Mouse (Mus musculus) kidney, postnatal 36 days (tissue): ENCODE results near the gene Emsy.

Source experiments
- DNase-seq, 2 experiments: peaks; one replicate each; pipeline ENCODE4 v3.0.0; 2021 to 2022; ENCODE audit warnings: mixed read lengths in 2 of 2

The Emsy gene

GRCm38 (mm10) chr7:98575651-98576239 lies 80.8 kb downstream of the Emsy start:
- DNase-seq, result no peak

GRCm38 (mm10) chr7:98574771-98575191 lies 81.8 kb downstream of the Emsy start:
- DNase-seq, result peak; percentile 52 to 57

- no peak for DNase-seq
Observed at GRCm38 (mm10) chr7:98574271-98574670, 82.3 kb downstream of the Emsy start.

GRCm38 (mm10) chr7:98573231-98573781 lies 83.3 kb downstream of the Emsy start:
- peak; percentile 78 to 83 for DNase-seq

GRCm38 (mm10) chr7:98572223-98572868 lies 84.2 kb downstream of the Emsy start:
- peak; percentile 74 to 84 for DNase-seq

- no peak for DNase-seq
Observed at GRCm38 (mm10) chr7:98570824-98571505, 85.6 kb downstream of the Emsy start.

GRCm38 (mm10) chr7:98567056-98567455 lies 89.5 kb downstream of the Emsy start:
- no peak for DNase-seq

- DNase-seq, result peak; percentile 67 to 69
Observed at GRCm38 (mm10) chr7:98564607-98565364, 91.8 kb downstream of the Emsy start.

GRCm38 (mm10) chr7:98563991-98564390 lies 92.6 kb downstream of the Emsy start:
- DNase-seq, result no peak

- no peak for DNase-seq
Observed at GRCm38 (mm10) chr7:98562966-98563365, 93.6 kb downstream of the Emsy start.

- no peak for DNase-seq
Observed at GRCm38 (mm10) chr7:98562186-98562585, 94.4 kb downstream of the Emsy start.

- DNase-seq, result no peak
Observed at GRCm38 (mm10) chr7:98561556-98562164, 94.9 kb downstream of the Emsy start.

GRCm38 (mm10) chr7:98558128-98558921 lies 98.3 kb downstream of the Emsy start:
- DNase-seq, result no peak

GRCm38 (mm10) chr7:98556767-98557394 lies 99.7 kb downstream of the Emsy start:
- DNase-seq, result no peak

GRCm38 (mm10) chr7:98551041-98551440 lies 105.5 kb downstream of the Emsy start:
- no peak for DNase-seq

GRCm38 (mm10) chr7:98550596-98550995 lies 106.0 kb downstream of the Emsy start:
- peak in 1 of 2 experiments; percentile 38 for DNase-seq

- DNase-seq, result no peak
Observed at GRCm38 (mm10) chr7:98548839-98549238, 107.7 kb downstream of the Emsy start.

- no peak for DNase-seq
Observed at GRCm38 (mm10) chr7:98544556-98544955, 112.0 kb downstream of the Emsy start.

- no peak for DNase-seq
Observed at GRCm38 (mm10) chr7:98543853-98544370, 112.7 kb downstream of the Emsy start.

- DNase-seq, result peak; percentile 59 to 78
Observed at GRCm38 (mm10) chr7:98542731-98543142, 113.8 kb downstream of the Emsy start.

GRCm38 (mm10) chr7:98542267-98542666 lies 114.3 kb downstream of the Emsy start:
- no peak for DNase-seq
